Mouse (Mus musculus): ENCODE results near the gene Gak.

GRCm38 (mm10) chr5:108647820-108648465, 18.4 kb upstream of the Gak start:
- no peak for TF ChIP-seq CTCF (IDR thresholded peaks at IDR 0.05; ENCODE audit: insufficient read depth, low read depth, low read length)
- TF ChIP-seq POLR2A (IDR thresholded peaks at IDR 0.05; ENCODE audit: insufficient read depth, low read depth, low read length): no peak
